Mouse (Mus musculus): ENCODE data around the gene Tgfb3.

- TF ChIP-seq POLR2A (IDR thresholded peaks at IDR 0.05; ENCODE audit: control insufficient read depth, low read depth, low read length) (no peak), CTCF (IDR thresholded peaks at IDR 0.05; ENCODE audit: control insufficient read depth, insufficient read depth, insufficient replicate concordance, low read depth, low read length) (no peak)
Measured at GRCm38 (mm10) chr12:86103391-86103790, 24.6 kb upstream of the Tgfb3 start.
